Mouse (Mus musculus) kidney, postnatal 0 days (tissue): ENCODE data around the gene Pacsin1. TPM values are rescaled to one million over a fixed set of nuclear protein-coding genes. Genes with fewer than 3 reads are reported as not detected.

ENCODE experiments used
- ATAC-seq: fragments of 200-750 bp; cut with Nextera tagmentation; replicated peaks from 2 replicates; pipeline ENCODE4 v1.8.0; 2017; ENCODE audit warnings: low read depth, moderate number of reproducible peaks, moderate TSS enrichment, moderate library complexity; ENCODE audit not compliant: low FRiP score
- DNase-seq: peaks from one replicate; pipeline ENCODE4 v3.0.0-alpha.2; 2016; ENCODE audit warnings: low spot score
- H3K27ac ChIP-seq: fragments of 300-500 bp; sonication (generic); 2 replicates; pipeline ENCODE4 v1.5.1; 2014; ENCODE audit warnings: mild to moderate bottlenecking
- H3K27me3 ChIP-seq: fragments of 300-500 bp; sonication (generic); 2 replicates; pipeline ENCODE4 v1.6.1; 2014; ENCODE audit warnings: low read length, mixed read lengths; ENCODE audit not compliant: insufficient read depth
- H3K36me3 ChIP-seq: fragments of 300-500 bp; sonication (generic); 2 replicates; pipeline ENCODE4 v1.6.1; 2014; ENCODE audit warnings: low read length, mixed read lengths; ENCODE audit not compliant: insufficient read depth
- H3K4me1 ChIP-seq: fragments of 300-500 bp; sonication (generic); replicated peaks from 2 replicates; pipeline ENCODE4 v1.6.1; 2014; ENCODE audit warnings: antibody characterized with exemption, low read length, mixed read lengths; ENCODE audit not compliant: insufficient read depth
- H3K4me2 ChIP-seq: fragments of 300-500 bp; sonication (generic); 2 replicates; pipeline ENCODE4 v1.6.1; 2014; ENCODE audit warnings: mild to moderate bottlenecking, low read length, moderate library complexity, mixed read lengths
- H3K4me3 ChIP-seq: fragments of 300-500 bp; sonication (generic); replicated peaks from 2 replicates; pipeline ENCODE4 v1.5.1; 2014; ENCODE audit warnings: low read depth, low read length
- H3K9ac ChIP-seq: fragments of 300-500 bp; sonication (generic); 2 replicates; pipeline ENCODE4 v1.6.1; 2014; ENCODE audit warnings: low read depth, low read length
- H3K9me3 ChIP-seq: fragments of 300-500 bp; sonication (generic); replicated peaks from 2 replicates; pipeline ENCODE4 v1.6.1; 2016; ENCODE audit warnings: low read length, inconsistent platforms, mixed read lengths
- CTCF ChIP-seq: IDR thresholded peaks from 2 replicates; pipeline ENCODE4 v1.5.1; 2016; ENCODE audit warnings: antibody characterized with exemption, low read depth, mild to moderate bottlenecking, moderate library complexity
- WGBS: fragments of 180-500 bp; shearing (Covaris S2); extraction: QIAGEN DNeasy Blood & Tissue Kit; methylation state at CpG from one replicate; pipeline ENCODE4 v1.1.7; 2014; 5-methylcytosine and 5-hydroxymethylcytosine counted together
- polyA plus RNA-seq: library from polyadenylated mRNA; unstranded; fragments of >200 nt; fragmentation: Nextera tagmentation; extraction: Ambion mirVana; gene quantifications from 2 replicates; pipeline ENCODE4 v1.2.1, GENCODE M21; 2015

Gene Pacsin1
- polyA plus RNA-seq, 1 experiment from 2014 or later: 1.6 TPM

GRCm38 (mm10) chr17:27716804-27717203 lies 61.5 kb downstream of the Pacsin1 start:
- ATAC-seq (peak; percentile 74), DNase-seq (peak; percentile 56)
- no peaks in the 10 kb centered on the region; the same call in 1 of the 2 replicates for H3K4me1 ChIP-seq
- WGBS: 5% methylated on average over 16 of the region's 16 CpGs
- H3K4me3 ChIP-seq: 0 out of 2 replicates have a peak overlapping the region, but pooled peaks have one; percentile 4
- no peak overlapping the region for H3K27ac ChIP-seq
- no peak for TF ChIP-seq CTCF
- peak overlapping the region; percentile 48 for H3K4me2 ChIP-seq
- no peaks in the 10 kb centered on the region for H3K27me3 ChIP-seq
- H3K36me3 ChIP-seq: no peaks in the 10 kb centered on the region
- H3K9ac ChIP-seq: peak overlapping the region; percentile 25
- H3K9me3 ChIP-seq: no peaks in the 10 kb centered on the region

- DNase-seq: peak; percentile 35
- no peaks in the 10 kb centered on the region for H3K36me3 ChIP-seq
- H3K9ac ChIP-seq: no peak overlapping the region
- H3K27me3 ChIP-seq: no peaks in the 10 kb centered on the region
- no peak overlapping the region for H3K4me2 ChIP-seq
- H3K4me1 ChIP-seq: no peaks in the 10 kb centered on the region; the same call in 1 of the 2 replicates
- H3K9me3 ChIP-seq: no peaks in the 10 kb centered on the region
- WGBS: 55% methylated on average over 5 of the region's 5 CpGs
- peak; percentile 53; the same call in 1 of the 2 replicates for TF ChIP-seq CTCF
- H3K4me3 ChIP-seq: no peak overlapping the region
- no peak overlapping the region for H3K27ac ChIP-seq
- ATAC-seq: 0 out of 2 replicates have a peak, but pooled peaks have one; percentile 18
These were observed 62.9 kb downstream of the Pacsin1 start for GRCm38 (mm10) chr17:27718250-27718649.

GRCm38 (mm10) chr17:27719663-27720062 lies 64.4 kb downstream of the Pacsin1 start:
- Histone ChIP-seq H3K4me2 (no peak overlapping the region), H3K4me1 (peaks cover under 1% of the 10 kb centered on the region; the same call in 1 of the 2 replicates), H3K27ac (no peak overlapping the region), H3K9me3 (no peaks in the 10 kb centered on the region), H3K9ac (no peak overlapping the region), H3K27me3 (no peaks in the 10 kb centered on the region), H3K36me3 (no peaks in the 10 kb centered on the region), H3K4me3 (no peak overlapping the region)
- DNase-seq: no peak
- no peak for ATAC-seq
- no peak for TF ChIP-seq CTCF
- 69% methylated on average over 14 of the region's 14 CpGs for WGBS

- Histone ChIP-seq H3K9ac (no peak overlapping the region), H3K4me3 (no peak overlapping the region), H3K9me3 (no peaks in the 10 kb centered on the region), H3K36me3 (no peaks in the 10 kb centered on the region), H3K4me2 (no peak overlapping the region), H3K27ac (no peak overlapping the region), H3K4me1 (peaks cover 7% of the 10 kb centered on the region), H3K27me3 (no peaks in the 10 kb centered on the region)
- DNase-seq (no peak), ATAC-seq (no peak)
- WGBS: 48% methylated on average over 9 of the region's 9 CpGs
- TF ChIP-seq CTCF: no peak
These were observed 65.0 kb downstream of the Pacsin1 start for GRCm38 (mm10) chr17:27720326-27720725.

- H3K9ac ChIP-seq: no peak overlapping the region
- ATAC-seq: no peak
- TF ChIP-seq CTCF: no peak
- no peak overlapping the region for H3K27ac ChIP-seq
- WGBS: 84% methylated on average over 9 of the region's 9 CpGs
- H3K4me2 ChIP-seq: no peak overlapping the region
- H3K9me3 ChIP-seq: no peaks in the 10 kb centered on the region
- H3K27me3 ChIP-seq: no peaks in the 10 kb centered on the region
- no peak for DNase-seq
- H3K4me3 ChIP-seq: no peak overlapping the region
- H3K4me1 ChIP-seq: peaks cover 13% of the 10 kb centered on the region
- no peaks in the 10 kb centered on the region for H3K36me3 ChIP-seq
These were observed 65.9 kb downstream of the Pacsin1 start for GRCm38 (mm10) chr17:27721125-27721664.

GRCm38 (mm10) chr17:27724327-27724726 lies 69.0 kb downstream of the Pacsin1 start:
- no peak for TF ChIP-seq CTCF
- Histone ChIP-seq H3K9me3 (no peaks in the 10 kb centered on the region), H3K36me3 (no peaks in the 10 kb centered on the region), H3K27ac (no peak overlapping the region), H3K27me3 (no peaks in the 10 kb centered on the region), H3K4me2 (no peak overlapping the region), H3K9ac (no peak overlapping the region), H3K4me3 (no peak overlapping the region), H3K4me1 (peaks cover 16% of the 10 kb centered on the region)
- 32% methylated on average over 3 of the region's 3 CpGs for WGBS
- no peak for DNase-seq
- ATAC-seq: no peak
